Mouse (Mus musculus): Measurements from ENCODE around the gene Gm10061. TPM values are rescaled to one million over a fixed set of nuclear protein-coding genes. Genes with fewer than 3 reads are reported as not detected.
"Not testable (repeated sequence)": the region's sequence is repeated elsewhere in the genome, so short reads cannot be mapped to it uniquely, and the experiment has no call there.

Gm10061 gene
- not detected in 2 replicates for polyA plus RNA-seq (2015; fragmentation: Nextera tagmentation; extraction: Ambion mirVana)

DNA sequence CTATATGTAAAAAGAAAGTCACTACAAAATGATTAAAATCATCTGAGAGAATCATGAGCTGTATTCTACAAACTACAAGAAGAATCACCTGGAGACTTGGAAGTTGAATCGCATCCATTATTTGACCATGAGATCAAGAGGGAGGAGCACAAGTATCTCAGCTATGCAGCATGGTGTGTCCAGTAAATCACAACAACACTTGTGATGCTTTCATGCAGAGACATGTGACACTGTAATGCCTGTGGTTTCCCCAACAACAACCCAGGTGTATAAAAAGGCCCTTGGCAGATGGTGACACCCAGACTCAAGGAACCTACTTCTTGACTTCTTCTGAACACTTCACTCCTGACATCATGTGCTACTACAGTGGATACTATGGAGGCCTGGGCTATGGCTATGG is at the start of gene Gm10061:
Gm10061 (plus strand) TSS at position 301 of the 400 bp plus-strand sequence.
- WGBS = 97% methylated on average over 1 of the region's 1 CpGs
- Histone ChIP-seq H3K27ac (no peak within 1 kb of the TSS), H3K4me3 (replicated peaks) (no peak within 1 kb of the TSS), H3K27me3 (replicated peaks) (no peaks in the 10 kb centered on the region), H3K9ac (no peak within 1 kb of the TSS), H3K36me3 (no peaks in the 10 kb centered on the region), H3K4me1 (replicated peaks) (no peaks in the 10 kb centered on the region), H3K4me2 (replicated peaks) (no peak within 1 kb of the TSS), H3K9me3 (no peaks in the 10 kb centered on the region)
- no peak for ATAC-seq

- H3K27me3 ChIP-seq (replicated peaks) = no peaks in the 10 kb centered on the region
- ATAC-seq = no peak
- H3K4me3 ChIP-seq (replicated peaks) = no peak within 1 kb of the TSS
- WGBS = 97% methylated on average over 1 of the region's 1 CpGs
- no peak within 1 kb of the TSS for H3K4me2 ChIP-seq (replicated peaks)
- H3K9me3 ChIP-seq = no peaks in the 10 kb centered on the region
- H3K27ac ChIP-seq = no peak within 1 kb of the TSS
- H3K36me3 ChIP-seq = no peaks in the 10 kb centered on the region
- H3K4me1 ChIP-seq (replicated peaks) = no peaks in the 10 kb centered on the region
- no peak within 1 kb of the TSS for H3K9ac ChIP-seq
Observed at GRCm38 (mm10) chr16:89140551-89140950, 10.3 kb upstream of the Gm10061 start, which contains the start of gene Gm6358. Gm6358 (plus strand) TSS chr16:89140851.

- Histone ChIP-seq H3K4me2 (replicated peaks) (no peak within 1 kb of the TSS), H3K4me1 (replicated peaks) (no peaks in the 10 kb centered on the region), H3K9me3 (no peaks in the 10 kb centered on the region), H3K27me3 (replicated peaks) (no peaks in the 10 kb centered on the region), H3K36me3 (no peaks in the 10 kb centered on the region), H3K27ac (no peak within 1 kb of the TSS), H3K9ac (no peak within 1 kb of the TSS), H3K4me3 (replicated peaks) (no peak within 1 kb of the TSS)
- WGBS = 80% methylated on average over 4 of the region's 4 CpGs
- no peak for ATAC-seq
Observed at GRCm38 (mm10) chr16:89157652-89158051, 6.8 kb downstream of the Gm10061 start, which contains the start of gene Gm9789. Gm9789 (plus strand) TSS chr16:89157952.

DNA sequence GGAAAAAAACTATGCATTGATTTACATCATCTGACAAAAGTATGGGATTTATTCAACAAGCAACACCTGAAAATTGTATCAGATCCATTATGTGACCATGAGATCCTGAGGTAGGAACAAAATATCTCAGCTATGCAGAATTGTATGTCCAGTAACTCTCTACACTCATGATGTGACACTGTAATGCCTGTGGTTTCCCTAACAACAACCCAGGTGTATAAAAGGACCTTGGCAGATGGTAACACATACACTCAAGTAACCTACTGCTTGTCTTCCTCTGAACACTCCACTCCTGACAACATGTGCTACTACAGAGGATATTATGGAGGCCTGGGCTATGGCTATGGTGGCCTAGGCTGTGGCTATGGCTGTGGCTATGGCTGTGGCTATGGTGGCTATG is 18.3 kb downstream of the Gm10061 start, which contains the start of gene Gm7735:
Gm7735 (plus strand) TSS at position 301 of the 400 bp plus-strand sequence.
- not testable (repeated sequence) for H3K9ac ChIP-seq; H3K9me3 ChIP-seq; H3K4me3 ChIP-seq (replicated peaks); H3K27ac ChIP-seq; ATAC-seq; H3K4me1 ChIP-seq (replicated peaks); H3K36me3 ChIP-seq; H3K4me2 ChIP-seq (replicated peaks); H3K27me3 ChIP-seq (replicated peaks)

- Histone ChIP-seq H3K27ac (no peak within 1 kb of the TSS), H3K27me3 (replicated peaks) (no peaks in the 10 kb centered on the region), H3K9ac (no peak within 1 kb of the TSS), H3K4me1 (replicated peaks) (no peaks in the 10 kb centered on the region), H3K36me3 (no peaks in the 10 kb centered on the region), H3K9me3 (no peaks in the 10 kb centered on the region), H3K4me3 (replicated peaks) (no peak within 1 kb of the TSS), H3K4me2 (replicated peaks) (no peak within 1 kb of the TSS)
- ATAC-seq = no peak
- 82% methylated on average over 2 of the region's 2 CpGs for WGBS
Observed at GRCm38 (mm10) chr16:89174435-89174834, 23.5 kb downstream of the Gm10061 start, which contains the start of gene 1110057P08Rik. 1110057P08Rik (plus strand) TSS chr16:89174735.

GRCm38 (mm10) chr16:89188621-89189020 is 37.7 kb downstream of the Gm10061 start:
- no peaks in the 10 kb centered on the region for H3K27me3 ChIP-seq (replicated peaks)
- H3K9ac ChIP-seq = no peak overlapping the region
- H3K36me3 ChIP-seq = no peaks in the 10 kb centered on the region
- H3K9me3 ChIP-seq = no peaks in the 10 kb centered on the region
- H3K4me3 ChIP-seq (replicated peaks) = no peak overlapping the region
- no peak overlapping the region for H3K27ac ChIP-seq
- no peak overlapping the region for H3K4me2 ChIP-seq (replicated peaks)
- H3K4me1 ChIP-seq (replicated peaks) = no peaks in the 10 kb centered on the region
- WGBS = 84% methylated on average over 4 of the region's 4 CpGs
- ATAC-seq = no peak

Other genes starting within 250 kb of the Gm10061 start
- gene Krtap19-9b, start 218.8 kb upstream of the Gm10061 start, polyA plus RNA-seq (2015; fragmentation: Nextera tagmentation; extraction: Ambion mirVana) = not detected in 2 replicates
- not detected in 2 replicates for gene Krtap16-3, start 188.2 kb upstream of the Gm10061 start, polyA plus RNA-seq (2015; fragmentation: Nextera tagmentation; extraction: Ambion mirVana)
- not detected in 2 replicates for gene Krtap22-2, start 140.3 kb upstream of the Gm10061 start, polyA plus RNA-seq (2015; fragmentation: Nextera tagmentation; extraction: Ambion mirVana)
- not detected in 2 replicates for gene Gm10229, start 135.8 kb upstream of the Gm10061 start, polyA plus RNA-seq (2015; fragmentation: Nextera tagmentation; extraction: Ambion mirVana)
- not detected in 2 replicates for gene Krtap6-1, start 119.4 kb upstream of the Gm10061 start, polyA plus RNA-seq (2015; fragmentation: Nextera tagmentation; extraction: Ambion mirVana)
- not detected in 2 replicates for gene Gm10228, start 109.6 kb upstream of the Gm10061 start, polyA plus RNA-seq (2015; fragmentation: Nextera tagmentation; extraction: Ambion mirVana)
- gene Krtap6-5, start 103.2 kb upstream of the Gm10061 start, polyA plus RNA-seq (2015; fragmentation: Nextera tagmentation; extraction: Ambion mirVana) = not detected in 2 replicates
- gene 1110025L11Rik, start 87.1 kb upstream of the Gm10061 start, polyA plus RNA-seq (2015; fragmentation: Nextera tagmentation; extraction: Ambion mirVana) = not detected in 2 replicates
- gene Krtap6-3, start 67.1 kb upstream of the Gm10061 start, polyA plus RNA-seq (2015; fragmentation: Nextera tagmentation; extraction: Ambion mirVana) = not detected in 2 replicates
- gene Gm6358, start 10.2 kb upstream of the Gm10061 start, polyA plus RNA-seq (2015; fragmentation: Nextera tagmentation; extraction: Ambion mirVana) = not detected in 2 replicates
- gene Gm9789, start 6.9 kb downstream of the Gm10061 start, polyA plus RNA-seq (2015; fragmentation: Nextera tagmentation; extraction: Ambion mirVana) = not detected in 2 replicates
- gene Gm7735, start 18.4 kb downstream of the Gm10061 start, polyA plus RNA-seq (2015; fragmentation: Nextera tagmentation; extraction: Ambion mirVana) = not detected in 2 replicates
- not detected in 2 replicates for gene 1110057P08Rik, start 23.6 kb downstream of the Gm10061 start, polyA plus RNA-seq (2015; fragmentation: Nextera tagmentation; extraction: Ambion mirVana)
- gene Krtap20-2, start 54.8 kb downstream of the Gm10061 start, polyA plus RNA-seq (2015; fragmentation: Nextera tagmentation; extraction: Ambion mirVana) = not detected in 2 replicates

Measured in intestine, embryonic 15.5 days (tissue).